Comparison of ENCODE assay signal across 11 mouse cellular contexts in genomic region chr13:51800921-51801320, GRCm38 (mm10). TPM values are rescaled to one million over a fixed set of nuclear protein-coding genes. Genes with fewer than 3 reads are reported as not detected.
DNase-seq lines count a peak whose midpoint lies in the region; ATAC-seq lines count a peak whose summit lies in the region.
"Had no signal": no experiment of that assay in that cellular context is flagged by ENCODE, and none has a peak within 500 bp of the region (broad histone marks: within the 10 kb centered on the region; RNA-seq: fewer than 3 reads in every experiment).

No protein-coding gene starts in this region.

- H3K36me3 ChIP-seq in midbrain, embryonic 16.5 days (ENCODE audit: control insufficient read depth, insufficient read depth, low read length) = no peaks in the 10 kb centered on the region
- no peaks in the 10 kb centered on the region for H3K36me3 ChIP-seq in midbrain, embryonic 10.5 days
- H3K36me3 ChIP-seq: embryonic facial prominence, embryonic 13.5 days; midbrain, embryonic 12.5 days had no signal

- no peak overlapping the region for H3K4me3 ChIP-seq in midbrain, embryonic 16.5 days (ENCODE audit: low read depth, low read length)
- no peak overlapping the region for H3K4me3 ChIP-seq in midbrain, embryonic 10.5 days
- H3K4me3 ChIP-seq: embryonic facial prominence, embryonic 13.5 days; midbrain, embryonic 12.5 days had no signal

- 65% methylated on average over 9 of the region's 9 CpGs for WGBS in midbrain, embryonic 16.5 days
- WGBS in midbrain, embryonic 10.5 days = 79% methylated on average over 9 of the region's 9 CpGs

- H3K4me2 ChIP-seq in midbrain, embryonic 16.5 days (ENCODE audit: low read length) = no peak overlapping the region
- H3K4me2 ChIP-seq: embryonic facial prominence, embryonic 13.5 days; midbrain, embryonic 12.5 days had no signal

- no peak for ATAC-seq in midbrain, embryonic 16.5 days
- ATAC-seq in megakaryocyte-erythroid progenitor cell, adult 5-6 weeks (replicated peaks; ENCODE audit: low FRiP score, low TSS enrichment, poor library complexity, severe bottlenecking) = 0 out of 2 replicates have a peak, but pooled peaks have one; percentile 14

- no peak overlapping the region for H3K9ac ChIP-seq in midbrain, embryonic 16.5 days (ENCODE audit: low read depth, low read length)
- H3K9ac ChIP-seq: embryonic facial prominence, embryonic 13.5 days; midbrain, embryonic 12.5 days had no signal

- H3K27me3 ChIP-seq in midbrain, embryonic 16.5 days (ENCODE audit: control insufficient read depth, insufficient read depth, low read depth, low read length) = no peaks in the 10 kb centered on the region
- peaks cover 6% of the 10 kb centered on the region; the same call in 1 of the 2 replicates for H3K27me3 ChIP-seq in midbrain, embryonic 10.5 days (ENCODE audit: low read depth, poor library complexity, severe bottlenecking)
- H3K27me3 ChIP-seq: embryonic facial prominence, embryonic 13.5 days had no signal

- H3K27ac ChIP-seq in midbrain, embryonic 16.5 days (ENCODE audit: low read length) = 0 out of 2 replicates have a peak overlapping the region, but pooled peaks have one; percentile 4
- H3K27ac ChIP-seq in midbrain, embryonic 10.5 days (replicated peaks) = no peak overlapping the region
- H3K27ac ChIP-seq: embryonic facial prominence, embryonic 13.5 days; midbrain, embryonic 12.5 days had no signal

- peak; percentile 28 for DNase-seq in adrenal gland, postnatal 14 days
- DNase-seq in adrenal gland, adult 2 months = no peak
- no peak for DNase-seq in midbrain, embryonic 10.5 days (ENCODE audit: low spot score)
- DNase-seq in thymus, postnatal 4 days = peak; percentile 92
- DNase-seq in adrenal gland, postnatal 36 days = no peak
- no peak for DNase-seq in right cerebral cortex, postnatal 25 days
- DNase-seq: heart, postnatal 36 days had no signal

- no peaks in the 10 kb centered on the region for H3K9me3 ChIP-seq in midbrain, embryonic 16.5 days (replicated peaks; ENCODE audit: control insufficient read depth, low read length, poor library complexity, severe bottlenecking)
- H3K9me3 ChIP-seq in midbrain, embryonic 10.5 days (replicated peaks) = no peaks in the 10 kb centered on the region
- H3K9me3 ChIP-seq: embryonic facial prominence, embryonic 13.5 days; midbrain, embryonic 12.5 days had no signal

- H3K4me1 ChIP-seq in midbrain, embryonic 16.5 days (ENCODE audit: control insufficient read depth, insufficient read depth, low read length) = 0 out of 2 replicates have a peak, but pooled peaks cover 3% of the 10 kb centered on the region
- peaks cover 4% of the 10 kb centered on the region for H3K4me1 ChIP-seq in midbrain, embryonic 10.5 days
- H3K4me1 ChIP-seq: midbrain, embryonic 12.5 days had no signal

RNA-seq across cellular contexts. Expression of gene Sema4d, which starts 7.4 kb away (rescaled TPM):
- 9.5 and 20.0 TPM in 2 replicates for total RNA-seq in adrenal gland, postnatal 14 days (2021)
- 10 to 100 TPM; 14.6 to 15.1 TPM for total RNA-seq in adrenal gland, adult 2 months (2021)
- 13.3 and 13.7 TPM in 2 replicates for polyA plus RNA-seq in adrenal gland, adult 2 months (2012; rRNA removed)
- 15.4 and 16.7 TPM in 2 replicates for polyA plus RNA-seq in midbrain, embryonic 16.5 days (2015; fragmentation: Nextera tagmentation; extraction: Ambion mirVana)
- 5.6 and 5.9 TPM in 2 replicates for polyA plus RNA-seq in midbrain, embryonic 10.5 days (2016; fragmentation: Nextera tagmentation; extraction: Ambion mirVana)
- total RNA-seq in megakaryocyte-erythroid progenitor cell, adult 5-6 weeks (2014; fragmentation: Nextera tagmentation) = 38.5 and 38.8 TPM in 2 replicates
- total RNA-seq in megakaryocyte-erythroid progenitor cell, adult 5-6 weeks (2017) = 16.0 and 18.0 TPM in 2 replicates
- 10 to 100 TPM; 12.4 to 15.7 TPM for total RNA-seq in adrenal gland, postnatal 36 days (2021)

RNA-seq across cellular contexts. Expression of gene Gadd45g, which starts 45.6 kb away (rescaled TPM):
- total RNA-seq in adrenal gland, postnatal 14 days (2021) = 51.7 and 63.2 TPM in 2 replicates
- total RNA-seq in adrenal gland, adult 2 months (2021) = 10 to 100 TPM; 41.0 to 57.6 TPM
- polyA plus RNA-seq in adrenal gland, adult 2 months (2012; rRNA removed) = 20.8 and 30.2 TPM in 2 replicates
- polyA plus RNA-seq in midbrain, embryonic 16.5 days (2015; fragmentation: Nextera tagmentation; extraction: Ambion mirVana) = 44.2 and 45.5 TPM in 2 replicates
- 192 and 243 TPM in 2 replicates for polyA plus RNA-seq in midbrain, embryonic 10.5 days (2016; fragmentation: Nextera tagmentation; extraction: Ambion mirVana)
- 3.4 and 6.4 TPM in 2 replicates for total RNA-seq in megakaryocyte-erythroid progenitor cell, adult 5-6 weeks (2014; fragmentation: Nextera tagmentation)
- total RNA-seq in megakaryocyte-erythroid progenitor cell, adult 5-6 weeks (2017) = 11.5 and 12.9 TPM in 2 replicates
- total RNA-seq in adrenal gland, postnatal 36 days (2021) = 10 to 100 TPM; 71.8 to 72.5 TPM

Comparison
In these comparisons a context has a peak if more than half of its experiments do, and no peak if none do; other contexts are left out.
1. DNase-seq: peak in adrenal gland, postnatal 14 days (single experiment) and thymus, postnatal 4 days (single experiment); none in adrenal gland, adult 2 months (single experiment), midbrain, embryonic 10.5 days (single experiment), adrenal gland, postnatal 36 days (0 of 2) and right cerebral cortex, postnatal 25 days (single experiment).